Mouse (Mus musculus) limb, embryonic 14.5 days (tissue): ENCODE data around the gene Pou2f3. TPM values are rescaled to one million over a fixed set of nuclear protein-coding genes. Genes with fewer than 3 reads are reported as not detected.

Source experiments
- ATAC-seq: fragments of 200-750 bp; cut with Nextera tagmentation; 2 replicates; pipeline ENCODE4 v1.8.0; 2017; ENCODE audit warnings: low read depth, moderate number of reproducible peaks, moderate TSS enrichment; ENCODE audit not compliant: low FRiP score
- DNase-seq: peaks from one replicate; pipeline ENCODE4 v3.0.0-alpha.2; 2015; ENCODE audit warnings: low spot score
- H3K27ac ChIP-seq: fragments of 300-500 bp; sonication (generic); replicated peaks from 2 replicates; pipeline ENCODE4 v1.5.1; 2014; ENCODE audit warnings: low read depth, mild to moderate bottlenecking, low read length, moderate library complexity, mixed read lengths
- H3K27me3 ChIP-seq: fragments of 300-500 bp; sonication (generic); 2 replicates; pipeline ENCODE4 v1.6.1; 2014; ENCODE audit warnings: low read length, mixed read lengths; ENCODE audit not compliant: control insufficient read depth, insufficient read depth
- H3K36me3 ChIP-seq: fragments of 300-500 bp; sonication (generic); 2 replicates; pipeline ENCODE4 v1.6.1; 2014; ENCODE audit warnings: mild to moderate bottlenecking, low read length, moderate library complexity, mixed read lengths; ENCODE audit not compliant: control insufficient read depth, insufficient read depth
- H3K4me1 ChIP-seq: fragments of 300-500 bp; sonication (generic); 2 replicates; pipeline ENCODE4 v1.6.1; 2014; ENCODE audit warnings: antibody characterized with exemption, low read length, mixed read lengths; ENCODE audit not compliant: control insufficient read depth, insufficient read depth
- H3K4me2 ChIP-seq: fragments of 300-500 bp; sonication (generic); replicated peaks from 2 replicates; pipeline ENCODE4 v1.6.1; 2014; ENCODE audit warnings: low read depth, mild to moderate bottlenecking, low read length, moderate library complexity; ENCODE audit not compliant: severe bottlenecking
- H3K4me3 ChIP-seq: fragments of 300-500 bp; sonication (generic); replicated peaks from 2 replicates; pipeline ENCODE4 v1.5.1; 2014; ENCODE audit warnings: low read length
- H3K9ac ChIP-seq: fragments of 300-500 bp; sonication (generic); 2 replicates; pipeline ENCODE4 v1.6.1; 2014; ENCODE audit warnings: mild to moderate bottlenecking, low read depth, low read length, moderate library complexity; ENCODE audit not compliant: severe bottlenecking
- H3K9me3 ChIP-seq: fragments of 300-500 bp; sonication (generic); 2 replicates; pipeline ENCODE4 v1.6.1; 2016; ENCODE audit warnings: low read length; ENCODE audit not compliant: control insufficient read depth
- POLR2A ChIP-seq: fragments of 200-500 bp; IDR thresholded peaks from 2 replicates; pipeline ENCODE4 v1.8.0; 2012; ENCODE audit warnings: inconsistent platforms, mild to moderate bottlenecking, moderate library complexity, borderline replicate concordance; ENCODE audit not compliant: insufficient read depth, insufficient read length; ENCODE audit errors: extremely low read depth
- WGBS: fragments of 180-500 bp; shearing (Covaris S2); extraction: QIAGEN DNeasy Blood & Tissue Kit; methylation state at CpG from one replicate; pipeline ENCODE4 v1.1.7; 2014; 5-methylcytosine and 5-hydroxymethylcytosine counted together
- polyA plus RNA-seq, 2 experiments: library from polyadenylated mRNA; depleted of rRNA in 1 of 2; stranded (reverse) in 1 of 2; unstranded in 1 of 2; fragments of >200 nt; fragmentation: Nextera tagmentation in 1 of 2; extraction: Ambion mirVana in 1 of 2; gene quantifications; 2 replicates each; pipeline versions ENCODE4 v1.2.1 to v1.2.3; 2012 to 2014

Gene Pou2f3
- polyA plus RNA-seq, 2 experiments: 6.9 to 7.9 TPM

DNA sequence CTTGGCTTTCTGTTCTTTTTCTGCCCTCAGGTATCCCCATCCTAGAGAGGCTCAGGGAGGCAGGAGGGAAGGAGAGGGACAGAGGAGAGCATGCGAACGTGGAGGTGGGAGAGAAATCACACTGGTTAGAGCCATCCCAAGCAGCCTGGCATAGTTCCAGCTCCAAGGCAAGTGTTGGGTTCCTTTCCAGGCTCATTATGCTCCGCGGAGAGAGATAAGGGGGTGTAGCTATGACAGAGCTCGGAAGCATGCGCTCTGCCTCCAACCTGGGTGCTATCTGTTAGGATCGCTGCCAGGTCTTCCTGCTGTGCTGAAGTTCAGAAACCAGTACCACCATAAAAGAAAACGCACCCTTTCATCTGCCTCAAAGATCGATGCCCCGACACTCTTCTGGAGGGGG lies 60.1 kb downstream of the Pou2f3 start:
- Histone ChIP-seq H3K4me2 (no peak overlapping the region), H3K27me3 (no peaks in the 10 kb centered on the region), H3K9me3 (no peaks in the 10 kb centered on the region), H3K9ac (no peak overlapping the region), H3K4me3 (no peak overlapping the region), H3K4me1 (no peaks in the 10 kb centered on the region), H3K36me3 (no peaks in the 10 kb centered on the region), H3K27ac (no peak overlapping the region)
- DNase-seq (peak; percentile 29), ATAC-seq (no peak)
- no peak for TF ChIP-seq POLR2A
- 30% methylated on average over 10 of the region's 10 CpGs for WGBS

GRCm38 (mm10) chr9:43149498-43149897 lies 60.7 kb downstream of the Pou2f3 start:
- H3K4me3 ChIP-seq: no peak overlapping the region
- 72% methylated on average over 3 of the region's 3 CpGs for WGBS
- ATAC-seq (no peak), DNase-seq (no peak)
- no peak overlapping the region for H3K27ac ChIP-seq
- TF ChIP-seq POLR2A: no peak
- H3K27me3 ChIP-seq: no peaks in the 10 kb centered on the region
- no peaks in the 10 kb centered on the region for H3K9me3 ChIP-seq
- H3K4me2 ChIP-seq: no peak overlapping the region
- no peak overlapping the region for H3K9ac ChIP-seq
- H3K4me1 ChIP-seq: no peaks in the 10 kb centered on the region
- no peaks in the 10 kb centered on the region for H3K36me3 ChIP-seq

DNA sequence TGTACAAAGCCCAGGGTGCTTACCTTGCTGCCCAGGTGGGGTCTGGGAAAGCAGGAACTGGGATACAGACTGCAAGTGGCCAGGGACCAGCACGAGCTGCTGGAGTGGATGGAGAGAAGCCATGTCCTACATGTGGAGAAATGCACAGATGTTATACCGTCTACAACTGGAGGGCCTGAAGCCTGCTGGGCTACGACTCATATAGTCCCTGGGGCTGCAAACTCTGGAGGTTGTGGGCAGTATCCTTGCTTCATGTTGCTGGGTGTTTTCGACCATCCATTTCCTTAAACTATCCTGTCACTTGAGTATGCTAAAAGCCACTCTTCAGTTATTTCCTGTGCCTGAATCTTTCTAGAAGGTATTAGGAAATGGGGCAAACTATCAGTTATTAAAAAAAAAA lies 65.0 kb downstream of the Pou2f3 start:
- DNase-seq (no peak), ATAC-seq (no peak)
- no peaks in the 10 kb centered on the region for H3K9me3 ChIP-seq
- H3K4me3 ChIP-seq: no peak overlapping the region
- H3K27ac ChIP-seq: no peak overlapping the region
- no peak overlapping the region for H3K4me2 ChIP-seq
- 79% methylated on average over 4 of the region's 4 CpGs for WGBS
- H3K27me3 ChIP-seq: no peaks in the 10 kb centered on the region
- TF ChIP-seq POLR2A: no peak
- no peaks in the 10 kb centered on the region for H3K36me3 ChIP-seq
- no peaks in the 10 kb centered on the region for H3K4me1 ChIP-seq
- no peak overlapping the region for H3K9ac ChIP-seq

DNA sequence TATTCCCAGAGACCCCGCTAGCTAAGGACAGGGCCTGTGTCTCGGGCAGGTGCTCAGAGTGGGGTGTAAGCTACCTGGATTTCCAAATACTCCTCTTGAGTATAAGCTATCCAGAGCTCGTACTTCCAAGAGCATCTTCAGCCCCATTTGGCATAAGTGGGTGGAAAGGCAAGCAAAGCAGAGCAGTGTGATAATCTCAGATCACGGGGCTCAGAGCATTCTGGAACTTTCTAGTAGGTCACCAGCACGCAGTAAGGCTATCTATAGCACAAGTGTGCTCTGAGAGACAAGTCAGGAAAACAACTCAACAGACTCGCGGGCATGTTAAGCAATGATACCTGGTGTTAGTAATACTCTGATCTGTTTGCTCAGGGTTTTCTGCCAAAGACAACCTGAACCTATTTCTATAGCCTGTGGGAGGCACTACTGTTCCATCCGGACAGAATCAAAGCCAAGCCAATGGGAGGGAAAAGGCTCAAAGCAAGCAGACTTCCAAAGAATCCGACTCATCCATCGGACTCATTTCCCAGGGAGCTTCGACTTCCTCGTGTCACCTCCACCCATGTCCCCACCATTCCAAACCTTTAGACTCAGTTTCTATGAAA lies 65.9 kb downstream of the Pou2f3 start:
- DNase-seq: no peak
- Histone ChIP-seq H3K27ac (no peak overlapping the region), H3K4me1 (no peaks in the 10 kb centered on the region), H3K36me3 (no peaks in the 10 kb centered on the region), H3K9me3 (no peaks in the 10 kb centered on the region), H3K4me2 (no peak overlapping the region), H3K9ac (no peak overlapping the region), H3K4me3 (no peak overlapping the region), H3K27me3 (no peaks in the 10 kb centered on the region)
- ATAC-seq: no peak
- no peak for TF ChIP-seq POLR2A
- WGBS: 70% methylated on average over 12 of the region's 12 CpGs

GRCm38 (mm10) chr9:43141839-43142238 lies 68.3 kb downstream of the Pou2f3 start:
- H3K9ac ChIP-seq: no peak overlapping the region
- no peaks in the 10 kb centered on the region for H3K4me1 ChIP-seq
- 5% methylated on average over 4 of the region's 4 CpGs for WGBS
- no peaks in the 10 kb centered on the region for H3K36me3 ChIP-seq
- no peaks in the 10 kb centered on the region for H3K9me3 ChIP-seq
- no peaks in the 10 kb centered on the region for H3K27me3 ChIP-seq
- ATAC-seq: 0 out of 2 replicates have a peak, but pooled peaks have one; percentile 37
- DNase-seq: peak; percentile 76
- no peak overlapping the region for H3K4me3 ChIP-seq
- no peak overlapping the region for H3K27ac ChIP-seq
- no peak overlapping the region for H3K4me2 ChIP-seq
- TF ChIP-seq POLR2A: no peak
